Mouse (Mus musculus): ENCODE measurements around the gene Myo19.

DNA sequence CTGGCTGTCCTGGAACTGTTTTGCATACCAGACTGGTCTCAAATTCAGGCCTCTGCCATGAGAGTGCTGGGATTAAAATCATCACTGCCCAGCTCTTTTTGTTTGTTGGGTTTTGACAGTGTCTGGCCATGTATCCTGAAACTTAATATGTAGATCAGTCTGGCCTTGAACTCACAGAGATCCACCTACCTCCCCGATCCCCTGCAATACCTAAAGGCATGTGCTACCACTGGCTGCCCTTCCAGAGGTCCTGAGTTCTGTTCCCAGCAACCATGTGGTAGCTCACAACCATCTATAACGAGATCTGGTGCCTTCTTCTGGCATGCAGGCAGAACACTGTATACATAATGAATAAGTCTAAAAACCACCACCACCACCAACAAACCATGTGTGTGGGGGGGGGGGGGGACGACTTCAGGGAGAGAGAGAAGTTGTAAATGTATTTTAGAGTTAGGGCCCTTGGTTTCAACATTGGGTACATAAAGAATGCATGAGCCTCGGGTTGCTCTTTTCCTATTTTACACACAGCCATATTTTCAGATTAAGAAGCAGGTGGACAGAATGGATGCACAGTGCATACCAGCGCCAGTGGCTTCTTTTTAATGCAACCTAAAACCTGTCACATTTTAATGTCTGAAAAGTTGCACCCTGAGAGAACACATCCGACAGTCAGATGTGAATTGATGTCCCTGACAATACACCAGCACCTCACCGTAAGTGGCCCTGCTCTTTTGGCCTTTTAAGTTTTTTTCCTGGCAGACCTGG lies 759 bp upstream of the Myo19 start:
- TF ChIP-seq POLR2A (IDR thresholded peaks at IDR 0.05; ENCODE audit: low read depth, low read length) (no peak), CTCF (IDR thresholded peaks at IDR 0.05; ENCODE audit: extremely low read depth, insufficient read depth, insufficient read length, insufficient replicate concordance) (no peak)
